Mouse (Mus musculus): ENCODE data around the gene Tas2r104.

Tas2r104 gene

GRCm38 (mm10) chr6:131685644-131686043 is at the start of gene Tas2r104:
TSS of gene Tas2r104 (minus strand) at chr6:131685744.
- DNase-seq (ENCODE audit: low spot score): no peak

GRCm38 (mm10) chr6:131712803-131713202 is 27.3 kb upstream of the Tas2r104 start:
- DNase-seq (ENCODE audit: low spot score): no peak

- DNase-seq (ENCODE audit: low spot score): no peak
Observed at GRCm38 (mm10) chr6:131689963-131690362, 4.4 kb upstream of the Tas2r104 start, which contains the start of gene Tas2r114. TSS of gene Tas2r114 (minus strand) at chr6:131690063.

- no peak for DNase-seq (ENCODE audit: low spot score)
Observed at GRCm38 (mm10) chr6:131687395-131687794, 1.9 kb upstream of the Tas2r104 start, which contains the start of gene Tas2r105. TSS of gene Tas2r105 (minus strand) at chr6:131687495.

- DNase-seq (ENCODE audit: low spot score): no peak
Observed at GRCm38 (mm10) chr6:131678786-131679185, 6.8 kb downstream of the Tas2r104 start, which contains the start of gene Tas2r106. TSS of gene Tas2r106 (minus strand) at chr6:131678886.

- DNase-seq (ENCODE audit: low spot score): no peak
Observed at GRCm38 (mm10) chr6:131660049-131660448, 25.5 kb downstream of the Tas2r104 start, which contains the start of gene Tas2r107. TSS of gene Tas2r107 (minus strand) at chr6:131660149.
